ENCODE assay signal across 9 mouse cellular contexts in genomic region chr3:146352187-146352586, GRCm38 (mm10). TPM values are rescaled to one million over a fixed set of nuclear protein-coding genes. Genes with fewer than 3 reads are reported as not detected.
DNase-seq lines count a peak whose midpoint lies in the region; ATAC-seq and TF ChIP-seq lines count a peak whose summit lies in the region.
"Had no signal": no experiment of that assay in that cellular context is flagged by ENCODE, and none has a peak within 500 bp of the region (broad histone marks: within the 10 kb centered on the region; RNA-seq: fewer than 3 reads in every experiment).

No protein-coding gene starts in this region.

- H3K9me3 ChIP-seq in liver, embryonic 14.5 days (ENCODE audit: control insufficient read depth, low read length): no peaks in the 10 kb centered on the region
- H3K9me3 ChIP-seq: embryonic facial prominence, embryonic 15.5 days; limb, embryonic 15.5 days had no signal

- intact Hi-C loops in left cerebral cortex, adult 2 months (cut with DNase I): no loop called here
- intact Hi-C loops in left cerebral cortex, postnatal 14 days (cut with DNase I): no loop called here

- no peaks in the 10 kb centered on the region for H3K4me1 ChIP-seq in liver, embryonic 14.5 days (replicated peaks; ENCODE audit: control insufficient read depth in 2 of 2, insufficient read depth in 2 of 2, low read length in 1 of 2)
- H3K4me1 ChIP-seq: embryonic facial prominence, embryonic 15.5 days had no signal

- peak; percentile 56 for TF ChIP-seq CTCF in left cerebral cortex, adult 2 months (IDR thresholded peaks at IDR 0.05)
- peak; percentile 91 for TF ChIP-seq CTCF in liver, embryonic 14.5 days (IDR thresholded peaks at IDR 0.05; ENCODE audit: low read depth)

- no peak overlapping the region for H3K27ac ChIP-seq in left cerebral cortex, adult 2 months
- no peak overlapping the region for H3K27ac ChIP-seq in liver, embryonic 14.5 days
- H3K27ac ChIP-seq: embryonic facial prominence, embryonic 15.5 days; limb, embryonic 15.5 days had no signal

- H3K4me3 ChIP-seq in left cerebral cortex, adult 2 months: no peak overlapping the region
- no peak overlapping the region for H3K4me3 ChIP-seq in liver, embryonic 14.5 days (ENCODE audit: insufficient read depth in 1 of 2, low read depth in 2 of 2, low read length in 2 of 2)
- H3K4me3 ChIP-seq: embryonic facial prominence, embryonic 15.5 days; limb, embryonic 15.5 days had no signal

- no peak overlapping the region for H3K9ac ChIP-seq in liver, embryonic 14.5 days (replicated peaks)
- H3K9ac ChIP-seq: embryonic facial prominence, embryonic 15.5 days; limb, embryonic 15.5 days had no signal

- H3K4me2 ChIP-seq in liver, embryonic 14.5 days (ENCODE audit: low read depth): no peak overlapping the region
- H3K4me2 ChIP-seq: embryonic facial prominence, embryonic 15.5 days; limb, embryonic 15.5 days had no signal

- no peaks in the 10 kb centered on the region for H3K27me3 ChIP-seq in liver, embryonic 14.5 days (ENCODE audit: control insufficient read depth, insufficient read depth, low read length)
- H3K27me3 ChIP-seq: embryonic facial prominence, embryonic 15.5 days; limb, embryonic 15.5 days had no signal

- WGBS in liver, embryonic 14.5 days (ENCODE audit: insufficient replicate concordance): 47% methylated on average over 4 of the region's 4 CpGs

- DNase-seq in left cerebral cortex, adult 2 months (ENCODE audit: extremely low spot score in 1 of 2, low spot score in 2 of 2): no peak
- DNase-seq in left cerebral cortex, postnatal 14 days (ENCODE audit: low spot score in 2 of 2): no peak
- peak; percentile 40 for DNase-seq in NIH3T3 (ENCODE audit: low read depth)
- no peak for DNase-seq in liver, embryonic 14.5 days (ENCODE audit: low read depth in 3 of 3, low spot score in 3 of 3)
- DNase-seq in thymus, postnatal 0 days (ENCODE audit: low spot score): peak; percentile 31
- DNase-seq in ovary, postnatal 36 days (ENCODE audit: low spot score): no peak
- DNase-seq in frontal cortex, adult 2 months (ENCODE audit: extremely low spot score in 1 of 2, low spot score in 1 of 2): no peak

- H3K36me3 ChIP-seq in liver, embryonic 14.5 days (replicated peaks; ENCODE audit: control insufficient read depth, insufficient read depth, low read depth): no peaks in the 10 kb centered on the region
- H3K36me3 ChIP-seq: embryonic facial prominence, embryonic 15.5 days; limb, embryonic 15.5 days had no signal

- no peak for ATAC-seq in liver, embryonic 14.5 days (ENCODE audit: insufficient read depth)

- TF ChIP-seq EP300 in liver, embryonic 14.5 days (IDR thresholded peaks at IDR 0.05; ENCODE audit: low read depth): no peak

RNA-seq across cellular contexts. Expression of gene Ssx2ip, which starts 52.3 kb away (rescaled TPM):
- total RNA-seq in left cerebral cortex, adult 2 months (2021): 10 to 100 TPM; 91.0 to 91.6 TPM
- total RNA-seq in left cerebral cortex, postnatal 14 days (2021): 100 to 1,000 TPM; 121 to 126 TPM
- polyA plus RNA-seq in liver, embryonic 14.5 days (2012; rRNA removed): 22.7 and 34.9 TPM in 2 replicates
- polyA plus RNA-seq in liver, embryonic 14.5 days (2014; fragmentation: Nextera tagmentation; extraction: Ambion mirVana): 96.2 and 118 TPM in 2 replicates
- 12.8 and 13.2 TPM in 2 replicates for polyA plus RNA-seq in thymus, postnatal 0 days (2015; fragmentation: Nextera tagmentation; extraction: Ambion mirVana)
- polyA plus RNA-seq in frontal cortex, adult 2 months (2012; rRNA removed): 38.1 and 38.9 TPM in 2 replicates

Comparison
In these comparisons a context has a peak if more than half of its experiments do, and no peak if none do; other contexts are left out.
1. DNase-seq: peak in NIH3T3 (single experiment) and thymus, postnatal 0 days (single experiment); none in left cerebral cortex, adult 2 months (0 of 2), left cerebral cortex, postnatal 14 days (0 of 2), liver, embryonic 14.5 days (0 of 3), ovary, postnatal 36 days (single experiment) and frontal cortex, adult 2 months (0 of 2).